Mouse (Mus musculus): ENCODE results near the gene Palld.

DNA sequence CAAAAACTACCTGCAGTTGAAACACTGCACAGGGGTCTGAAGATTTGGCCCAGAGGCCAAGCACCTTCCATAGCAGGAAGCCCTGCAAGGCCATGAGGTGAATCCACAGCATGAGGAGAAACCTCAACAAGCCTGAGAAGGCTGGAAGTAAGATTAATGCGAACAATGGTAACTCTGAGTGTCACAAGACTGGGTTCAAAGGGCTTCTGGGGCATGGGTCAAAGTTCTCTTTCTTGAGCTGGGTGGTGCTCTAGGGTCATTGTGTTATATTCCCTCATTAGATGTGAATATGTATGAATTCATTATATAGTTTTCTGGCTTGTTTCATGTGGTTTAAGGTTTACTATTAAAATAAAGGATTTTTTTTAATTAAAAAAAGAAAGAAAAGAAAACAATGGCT lies 267.7 kb downstream of the Palld start:
- TF ChIP-seq CTCF (IDR thresholded peaks at IDR 0.05; ENCODE audit: extremely low read depth, insufficient read depth, insufficient read length, insufficient replicate concordance) (no peak), POLR2A (IDR thresholded peaks at IDR 0.05; ENCODE audit: low read depth, low read length) (no peak)

Data from spleen, adult 2 months (tissue).